Comparison of ENCODE assay signal across 8 mouse cellular contexts in genomic region chr9:31279885-31280365, GRCm38 (mm10). TPM values are rescaled to one million over a fixed set of nuclear protein-coding genes. Genes with fewer than 3 reads are reported as not detected.
A peak's percentile ranks its signal among the peaks of the same experiment; 100 is the strongest.
DNase-seq lines count a peak whose midpoint lies in the region; ATAC-seq and TF ChIP-seq lines count a peak whose summit lies in the region.

No protein-coding gene starts in this region.

- H3K4me2 ChIP-seq in intestine, embryonic 16.5 days (ENCODE audit: low read depth, low read length), result peak overlapping the region; percentile 68

- peak overlapping the region; percentile 99 for H3K9ac ChIP-seq in intestine, embryonic 16.5 days (ENCODE audit: low read depth, low read length)

- no peak for TF ChIP-seq CTCF in G1E (IDR thresholded peaks at IDR 0.05; ENCODE audit: low read depth, low read length)

- peak overlapping the region; percentile 99 for H3K27ac ChIP-seq in intestine, embryonic 16.5 days (ENCODE audit: low read length)

- no peaks in the 10 kb centered on the region for H3K27me3 ChIP-seq in G1E (ENCODE audit: insufficient read depth, low read length)
- no peaks in the 10 kb centered on the region for H3K27me3 ChIP-seq in intestine, embryonic 16.5 days (replicated peaks; ENCODE audit: control insufficient read depth, insufficient read depth, low read length)

- peak; percentile 71 for DNase-seq in gastrocnemius, postnatal 10 days
- DNase-seq in gastrocnemius, postnatal 25 days, result no peak
- DNase-seq in G1E (ENCODE audit: low spot score), result peak; percentile 72
- peak; percentile 85 for DNase-seq in lung, postnatal 14 days
- peak; percentile 87 to 88 for DNase-seq in spleen, postnatal 10 days (ENCODE audit: low spot score in 2 of 2)
- DNase-seq in cerebellum, adult 8-10 months, result no peak

- WGBS in intestine, embryonic 16.5 days, result 0% methylated on average over 25 of the region's 25 CpGs

- peaks cover 6% of the 10 kb centered on the region for H3K36me3 ChIP-seq in G1E (replicated peaks)
- no peaks in the 10 kb centered on the region for H3K36me3 ChIP-seq in intestine, embryonic 16.5 days (ENCODE audit: control insufficient read depth, insufficient read depth, low read length)

- peaks cover 59% of the 10 kb centered on the region for H3K4me1 ChIP-seq in G1E (ENCODE audit: insufficient read depth, low read depth, low read length)
- H3K4me1 ChIP-seq in intestine, embryonic 16.5 days (ENCODE audit: control insufficient read depth, insufficient read depth, low read length), result peaks cover 12% of the 10 kb centered on the region

- peak; percentile 68 for ATAC-seq in G1E (ENCODE audit: extremely low read depth, insufficient number of reproducible peaks, low FRiP score, poor library complexity, severe bottlenecking)
- ATAC-seq in erythroblast, adult 5-6 weeks (replicated peaks; ENCODE audit: low FRiP score, poor library complexity, severe bottlenecking), result peak; percentile 75
- peak; percentile 86 for ATAC-seq in intestine, embryonic 16.5 days

- H3K4me3 ChIP-seq in G1E (ENCODE audit: low read depth, low read length), result peak overlapping the region; percentile 90
- H3K4me3 ChIP-seq in intestine, embryonic 16.5 days (ENCODE audit: low read length), result peak overlapping the region; percentile 77

- H3K9me3 ChIP-seq in G1E (replicated peaks), result no peaks in the 10 kb centered on the region
- H3K9me3 ChIP-seq in intestine, embryonic 16.5 days (ENCODE audit: control insufficient read depth, low read length), result no peaks in the 10 kb centered on the region

RNA-seq across cellular contexts. Expression of gene Prdm10, which starts 0.4 kb away (rescaled TPM):
- 1 to 10 TPM; 3.4 to 5.7 TPM for total RNA-seq in gastrocnemius, postnatal 10 days (2021)
- 1 to 10 TPM; 3.0 to 3.7 TPM for total RNA-seq in gastrocnemius, postnatal 25 days (2021)
- 12.0 and 19.9 TPM in 2 replicates for total RNA-seq in G1E (2014; fragmentation: Nextera tagmentation)
- total RNA-seq in G1E (2017), result 9.5 and 9.9 TPM in 2 replicates
- 3.6 and 5.3 TPM in 2 replicates for polyA plus RNA-seq in G1E (2012)
- 4.2 and 9.2 TPM in 2 replicates for total RNA-seq in erythroblast, adult 5-6 weeks (2015; ENCODE audit: low replicate concordance)
- 7.1 and 17.3 TPM in 2 replicates for total RNA-seq in erythroblast, adult 5-6 weeks (2017; ENCODE audit: low replicate concordance)
- polyA plus RNA-seq in intestine, embryonic 16.5 days (2015; fragmentation: Nextera tagmentation; extraction: Ambion mirVana), result 3.5 and 4.2 TPM in 2 replicates

Comparison
In these comparisons a context has a peak if more than half of its experiments do, and no peak if none do; other contexts are left out.
1. DNase-seq: peak in gastrocnemius, postnatal 10 days (single experiment), G1E (single experiment), lung, postnatal 14 days (single experiment) and spleen, postnatal 10 days (2 of 2); none in gastrocnemius, postnatal 25 days (single experiment) and cerebellum, adult 8-10 months (single experiment).
2. Peak in every context shown above with its lines, with median percentiles within 50 percentile points of each other: ATAC-seq.